Mouse (Mus musculus): Measurements from ENCODE around the gene Neu3. TPM values are rescaled to one million over a fixed set of nuclear protein-coding genes. Genes with fewer than 3 reads are reported as not detected.

Neu3 gene
- polyA plus RNA-seq, 2 experiments: 3.0 to 3.2 TPM

- Histone ChIP-seq H3K4me1 (ENCODE audit: control insufficient read depth, insufficient read depth, low read length) (no peaks in the 10 kb centered on the region), H3K4me2 (replicated peaks; ENCODE audit: low read depth, low read length, severe bottlenecking) (no peak overlapping the region), H3K4me3 (replicated peaks; ENCODE audit: low read length) (no peak overlapping the region), H3K27ac (replicated peaks; ENCODE audit: low read depth, low read length) (no peak overlapping the region), H3K27me3 (ENCODE audit: control insufficient read depth, insufficient read depth, low read length) (no peaks in the 10 kb centered on the region), H3K9me3 (ENCODE audit: control insufficient read depth, low read length) (no peaks in the 10 kb centered on the region), H3K9ac (ENCODE audit: low read depth, low read length, severe bottlenecking) (no peak overlapping the region), H3K36me3 (ENCODE audit: control insufficient read depth, insufficient read depth, low read length) (peaks cover 55% of the 10 kb centered on the region)
- TF ChIP-seq POLR2A (IDR thresholded peaks at IDR 0.05; ENCODE audit: borderline replicate concordance, extremely low read depth, insufficient read depth, insufficient read length): no peak
- DNase-seq (ENCODE audit: low spot score): no peak
- no peak for ATAC-seq (ENCODE audit: low FRiP score, low read depth)
- WGBS: 93% methylated on average over 5 of the region's 5 CpGs
Measured at GRCm38 (mm10) chr7:99850534-99850933, 22.3 kb upstream of the Neu3 start.

- DNase-seq (ENCODE audit: low spot score) (no peak), ATAC-seq (ENCODE audit: low FRiP score, low read depth) (no peak)
- Histone ChIP-seq H3K4me2 (replicated peaks; ENCODE audit: low read depth, low read length, severe bottlenecking) (no peak overlapping the region), H3K27me3 (ENCODE audit: control insufficient read depth, insufficient read depth, low read length) (no peaks in the 10 kb centered on the region), H3K4me3 (replicated peaks; ENCODE audit: low read length) (no peak overlapping the region), H3K36me3 (ENCODE audit: control insufficient read depth, insufficient read depth, low read length) (peaks cover 76% of the 10 kb centered on the region), H3K27ac (replicated peaks; ENCODE audit: low read depth, low read length) (no peak overlapping the region), H3K4me1 (ENCODE audit: control insufficient read depth, insufficient read depth, low read length) (no peaks in the 10 kb centered on the region), H3K9me3 (ENCODE audit: control insufficient read depth, low read length) (no peaks in the 10 kb centered on the region), H3K9ac (ENCODE audit: low read depth, low read length, severe bottlenecking) (no peak overlapping the region)
- TF ChIP-seq POLR2A (IDR thresholded peaks at IDR 0.05; ENCODE audit: borderline replicate concordance, extremely low read depth, insufficient read depth, insufficient read length): no peak
- WGBS: 97% methylated on average over 8 of the region's 8 CpGs
Measured at GRCm38 (mm10) chr7:99845533-99846236, 17.5 kb upstream of the Neu3 start.

- Histone ChIP-seq H3K4me1 (ENCODE audit: control insufficient read depth, insufficient read depth, low read length) (peaks cover 19% of the 10 kb centered on the region), H3K9ac (ENCODE audit: low read depth, low read length, severe bottlenecking) (0 out of 2 replicates have a peak overlapping the region, but pooled peaks have one; percentile 16), H3K27ac (replicated peaks; ENCODE audit: low read depth, low read length) (peak overlapping the region; percentile 52), H3K36me3 (ENCODE audit: control insufficient read depth, insufficient read depth, low read length) (peaks cover 62% of the 10 kb centered on the region), H3K27me3 (ENCODE audit: control insufficient read depth, insufficient read depth, low read length) (no peaks in the 10 kb centered on the region), H3K9me3 (ENCODE audit: control insufficient read depth, low read length) (no peaks in the 10 kb centered on the region), H3K4me2 (replicated peaks; ENCODE audit: low read depth, low read length, severe bottlenecking) (no peak overlapping the region), H3K4me3 (replicated peaks; ENCODE audit: low read length) (no peak overlapping the region)
- no peak for TF ChIP-seq POLR2A (IDR thresholded peaks at IDR 0.05; ENCODE audit: borderline replicate concordance, extremely low read depth, insufficient read depth, insufficient read length)
- DNase-seq (ENCODE audit: low spot score): no peak
- 55% methylated on average over 3 of the region's 3 CpGs for WGBS
- ATAC-seq (ENCODE audit: low FRiP score, low read depth): no peak
Measured at GRCm38 (mm10) chr7:99838241-99838640, 10.0 kb upstream of the Neu3 start.

GRCm38 (mm10) chr7:99837358-99838071, 9.3 kb upstream of the Neu3 start:
- H3K9me3 ChIP-seq (ENCODE audit: control insufficient read depth, low read length): no peaks in the 10 kb centered on the region
- DNase-seq (ENCODE audit: low spot score): peak; percentile 54
- H3K4me1 ChIP-seq (ENCODE audit: control insufficient read depth, insufficient read depth, low read length): peaks cover 19% of the 10 kb centered on the region
- peak; percentile 75 for ATAC-seq (ENCODE audit: low FRiP score, low read depth)
- WGBS: 78% methylated on average over 6 of the region's 6 CpGs
- H3K27ac ChIP-seq (replicated peaks; ENCODE audit: low read depth, low read length): peak overlapping the region; percentile 52
- no peak for TF ChIP-seq POLR2A (IDR thresholded peaks at IDR 0.05; ENCODE audit: borderline replicate concordance, extremely low read depth, insufficient read depth, insufficient read length)
- H3K4me2 ChIP-seq (replicated peaks; ENCODE audit: low read depth, low read length, severe bottlenecking): no peak overlapping the region
- H3K4me3 ChIP-seq (replicated peaks; ENCODE audit: low read length): no peak overlapping the region
- H3K9ac ChIP-seq (ENCODE audit: low read depth, low read length, severe bottlenecking): 0 out of 2 replicates have a peak overlapping the region, but pooled peaks have one; percentile 16
- no peaks in the 10 kb centered on the region for H3K27me3 ChIP-seq (ENCODE audit: control insufficient read depth, insufficient read depth, low read length)
- peaks cover 55% of the 10 kb centered on the region for H3K36me3 ChIP-seq (ENCODE audit: control insufficient read depth, insufficient read depth, low read length)

GRCm38 (mm10) chr7:99836781-99837180, 8.6 kb upstream of the Neu3 start:
- no peak overlapping the region; the same call in 1 of the 2 replicates for H3K27ac ChIP-seq (replicated peaks; ENCODE audit: low read depth, low read length)
- no peak for TF ChIP-seq POLR2A (IDR thresholded peaks at IDR 0.05; ENCODE audit: borderline replicate concordance, extremely low read depth, insufficient read depth, insufficient read length)

More at GRCm38 (mm10) chr7:99836781-99837180, 8.6 kb upstream of the Neu3 start:
- ATAC-seq (ENCODE audit: low FRiP score, low read depth) (peak; percentile 69), DNase-seq (ENCODE audit: low spot score) (peak; percentile 74)
- H3K4me1 ChIP-seq (ENCODE audit: control insufficient read depth, insufficient read depth, low read length): peaks cover 19% of the 10 kb centered on the region
- 30% methylated on average over 4 of the region's 4 CpGs for WGBS
- no peak overlapping the region for H3K9ac ChIP-seq (ENCODE audit: low read depth, low read length, severe bottlenecking)
- peaks cover 48% of the 10 kb centered on the region for H3K36me3 ChIP-seq (ENCODE audit: control insufficient read depth, insufficient read depth, low read length)
- no peak overlapping the region for H3K4me3 ChIP-seq (replicated peaks; ENCODE audit: low read length)
- no peak overlapping the region for H3K4me2 ChIP-seq (replicated peaks; ENCODE audit: low read depth, low read length, severe bottlenecking)
- no peaks in the 10 kb centered on the region for H3K9me3 ChIP-seq (ENCODE audit: control insufficient read depth, low read length)
- H3K27me3 ChIP-seq (ENCODE audit: control insufficient read depth, insufficient read depth, low read length): no peaks in the 10 kb centered on the region

Data from limb, embryonic 14.5 days (tissue).